Mouse (Mus musculus): ENCODE measurements around the gene Gpc3. TPM values are rescaled to one million over a fixed set of nuclear protein-coding genes. Genes with fewer than 3 reads are reported as not detected.

Gpc3 gene
- total and polyA plus RNA-seq, 3 experiments, result not detected

GRCm38 (mm10) chrX:52348773-52349172 lies 265.0 kb downstream of the Gpc3 start:
- in situ Hi-C loops (cut with MboI; ENCODE audit: low pct_ligation_motif_present, low pct_unique_long_range_greater_than_20kb, low sequenced_read_pairs) (no loop called here), dilution Hi-C loops (cut with MboI; ENCODE audit: extremely low pct_ligation_motif_present, extremely low pct_unique_long_range_greater_than_20kb, low sequenced_read_pairs) (no loop called here)
- TF ChIP-seq ELF1 (IDR thresholded peaks at IDR 0.05; ENCODE audit: low read depth, low read length) (no peak), KAT2A (IDR thresholded peaks at IDR 0.05; ENCODE audit: insufficient replicate concordance, low read length) (no peak), HCFC1 (IDR thresholded peaks at IDR 0.05; ENCODE audit: low read depth, low read length) (no peak), ZKSCAN1 (IDR thresholded peaks at IDR 0.05; ENCODE audit: borderline replicate concordance, low read depth, low read length) (no peak)
- DNase-seq (ENCODE audit: extremely low read depth), result no peak
- H3K27me3 ChIP-seq (replicated peaks), result no peaks in the 10 kb centered on the region
- H3K9me3 ChIP-seq (replicated peaks; ENCODE audit: low read length), result no peaks in the 10 kb centered on the region
- H3K9ac ChIP-seq (ENCODE audit: insufficient read depth, low read depth), result no peak overlapping the region
- no peak overlapping the region for H3K4me3 ChIP-seq (replicated peaks in 1 of 3; ENCODE audit: low read depth in 2 of 3, low read length in 2 of 3, poor library complexity in 1 of 3)
- H3K4me2 ChIP-seq (ENCODE audit: insufficient read depth, low read depth, poor library complexity, severe bottlenecking), result no peak overlapping the region
- H3K79me2 ChIP-seq (replicated peaks; ENCODE audit: control insufficient read depth, extremely low read depth, insufficient read depth, poor library complexity, severe bottlenecking), result no peaks in the 10 kb centered on the region
- no peaks in the 10 kb centered on the region for H3K36me3 ChIP-seq (replicated peaks in 1 of 2; ENCODE audit: control insufficient read depth in 1 of 2, insufficient read depth in 1 of 2, low read length in 1 of 2)
- no peaks in the 10 kb centered on the region for H3K4me1 ChIP-seq (ENCODE audit: control insufficient read depth in 1 of 2, insufficient read depth in 2 of 2)
- no peak overlapping the region for H3K27ac ChIP-seq (ENCODE audit: insufficient read depth, low read depth)

DNA sequence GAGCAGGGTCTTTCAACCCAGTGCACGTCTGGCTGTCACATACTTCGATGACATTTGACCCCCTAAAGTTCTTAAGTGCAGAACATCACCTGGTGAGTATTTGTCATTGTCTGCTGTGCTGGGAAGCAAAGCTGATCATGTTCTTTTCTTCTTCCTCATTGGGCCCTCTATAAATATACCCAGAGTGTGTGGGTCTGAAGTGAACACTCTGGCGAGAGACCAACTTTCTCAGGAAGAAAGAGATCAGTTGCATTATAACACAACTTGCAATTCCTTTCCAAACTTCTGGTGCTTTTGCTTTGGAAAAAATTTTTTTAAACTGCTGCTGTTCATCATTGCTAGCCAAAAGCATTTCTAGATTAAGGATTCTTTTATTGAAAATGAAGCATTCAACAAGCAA lies 269.7 kb downstream of the Gpc3 start:
- H3K79me2 ChIP-seq (replicated peaks; ENCODE audit: control insufficient read depth, extremely low read depth, insufficient read depth, poor library complexity, severe bottlenecking), result no peaks in the 10 kb centered on the region
- DNase-seq (ENCODE audit: extremely low read depth), result no peak
- TF ChIP-seq MAX (IDR thresholded peaks at IDR 0.05; ENCODE audit: low read length) (no peak), SIN3A (IDR thresholded peaks at IDR 0.05; ENCODE audit: low read length) (no peak), RCOR1 (conservative IDR thresholded peaks at IDR 0.05; ENCODE audit: low read depth, low read length) (no peak), MAZ (IDR thresholded peaks at IDR 0.05; ENCODE audit: low read depth, low read length) (no peak), KAT2A (IDR thresholded peaks at IDR 0.05; ENCODE audit: insufficient replicate concordance, low read length) (no peak), HCFC1 (IDR thresholded peaks at IDR 0.05; ENCODE audit: low read depth, low read length) (no peak), PAX5 (IDR thresholded peaks at IDR 0.05; ENCODE audit: low read length) (no peak), NRF1 (IDR thresholded peaks at IDR 0.05; ENCODE audit: low read depth, low read length) (no peak), SMC3 (IDR thresholded peaks at IDR 0.05; ENCODE audit: low read depth, low read length) (no peak), CHD1 (IDR thresholded peaks at IDR 0.05; ENCODE audit: low read depth, low read length) (no peak), USF2 (conservative IDR thresholded peaks at IDR 0.05; ENCODE audit: low read depth, low read length) (no peak), JUN (IDR thresholded peaks at IDR 0.05; ENCODE audit: insufficient read depth, low read depth, low read length) (no peak), ELF1 (IDR thresholded peaks at IDR 0.05; ENCODE audit: low read depth, low read length) (no peak), TCF12 (IDR thresholded peaks at IDR 0.05; ENCODE audit: low read depth, low read length) (no peak), USF1 (IDR thresholded peaks at IDR 0.05; ENCODE audit: low read depth, low read length) (no peak), UBTF (IDR thresholded peaks at IDR 0.05; ENCODE audit: low read depth, low read length) (no peak), MAFK (IDR thresholded peaks at IDR 0.05; ENCODE audit: insufficient replicate concordance, low read length) (no peak), MYC (IDR thresholded peaks at IDR 0.05; ENCODE audit: low read depth, low read length) (no peak), NELFE (IDR thresholded peaks at IDR 0.05; ENCODE audit: low read depth, low read length) (no peak)
- H3K36me3 ChIP-seq (replicated peaks in 1 of 2; ENCODE audit: control insufficient read depth in 1 of 2, insufficient read depth in 1 of 2, low read length in 1 of 2), result no peaks in the 10 kb centered on the region
- dilution Hi-C loops (cut with MboI; ENCODE audit: extremely low pct_ligation_motif_present, extremely low pct_unique_long_range_greater_than_20kb, low sequenced_read_pairs) (no loop called here), in situ Hi-C loops (cut with MboI; ENCODE audit: low pct_ligation_motif_present, low pct_unique_long_range_greater_than_20kb, low sequenced_read_pairs) (no loop called here)
- no peaks in the 10 kb centered on the region for H3K9me3 ChIP-seq (replicated peaks; ENCODE audit: low read length)
- H3K27me3 ChIP-seq (replicated peaks), result no peaks in the 10 kb centered on the region
- H3K4me1 ChIP-seq (ENCODE audit: control insufficient read depth in 1 of 2, insufficient read depth in 2 of 2), result no peaks in the 10 kb centered on the region
- H3K4me2 ChIP-seq (ENCODE audit: insufficient read depth, low read depth, poor library complexity, severe bottlenecking), result no peak overlapping the region
- no peak overlapping the region for H3K4me3 ChIP-seq (replicated peaks in 1 of 3; ENCODE audit: low read depth in 2 of 3, low read length in 2 of 3, poor library complexity in 1 of 3)
- H3K9ac ChIP-seq (ENCODE audit: insufficient read depth, low read depth), result no peak overlapping the region
- H3K27ac ChIP-seq (ENCODE audit: insufficient read depth, low read depth), result no peak overlapping the region

Measured in CH12.LX (cell line).